Mouse (Mus musculus): ENCODE data around the gene Lyst. TPM values are rescaled to one million over a fixed set of nuclear protein-coding genes. Genes with fewer than 3 reads are reported as not detected.
"Not testable (repeated sequence)": the region's sequence is repeated elsewhere in the genome, so short reads cannot be mapped to it uniquely, and the experiment has no call there.

Lyst gene
- polyA plus RNA-seq, 1 experiment from 2014 or later = 6.0 TPM

DNA sequence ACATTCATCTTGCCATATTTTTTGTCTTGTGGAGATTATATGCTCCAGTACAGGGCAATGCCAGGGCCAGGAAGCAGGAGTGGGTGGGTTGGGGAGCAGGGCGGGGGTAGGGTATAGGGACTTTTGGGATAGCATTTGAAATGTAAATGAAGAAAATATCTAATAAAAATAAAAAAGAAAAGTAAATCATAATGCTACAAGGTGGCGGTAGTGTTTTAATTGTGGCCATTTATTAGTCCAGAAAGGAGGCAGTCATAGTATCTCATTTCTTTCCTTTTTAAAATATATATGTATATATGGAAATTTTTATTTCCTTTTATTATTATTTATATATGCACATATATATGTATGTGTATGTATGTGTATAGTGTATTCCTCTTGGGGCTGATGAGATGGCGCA lies 65.3 kb downstream of the Lyst start:
- WGBS = 95% methylated on average over 3 of the region's 3 CpGs
- Histone ChIP-seq H3K27me3 (replicated peaks; ENCODE audit: control insufficient read depth, insufficient read depth, low read length) (no peaks in the 10 kb centered on the region), H3K4me2 (ENCODE audit: low read length) (no peak overlapping the region), H3K9ac (replicated peaks; ENCODE audit: low read depth, low read length) (no peak overlapping the region), H3K27ac (ENCODE audit: low read length) (no peak overlapping the region), H3K36me3 (ENCODE audit: control insufficient read depth, insufficient read depth) (0 out of 2 replicates have a peak, but pooled peaks cover 3% of the 10 kb centered on the region), H3K4me1 (replicated peaks; ENCODE audit: control insufficient read depth, insufficient read depth, low read length) (no peaks in the 10 kb centered on the region), H3K9me3 (ENCODE audit: control insufficient read depth, low read length) (no peaks in the 10 kb centered on the region), H3K4me3 (replicated peaks; ENCODE audit: low read length) (no peak overlapping the region)
- ATAC-seq = no peak

DNA sequence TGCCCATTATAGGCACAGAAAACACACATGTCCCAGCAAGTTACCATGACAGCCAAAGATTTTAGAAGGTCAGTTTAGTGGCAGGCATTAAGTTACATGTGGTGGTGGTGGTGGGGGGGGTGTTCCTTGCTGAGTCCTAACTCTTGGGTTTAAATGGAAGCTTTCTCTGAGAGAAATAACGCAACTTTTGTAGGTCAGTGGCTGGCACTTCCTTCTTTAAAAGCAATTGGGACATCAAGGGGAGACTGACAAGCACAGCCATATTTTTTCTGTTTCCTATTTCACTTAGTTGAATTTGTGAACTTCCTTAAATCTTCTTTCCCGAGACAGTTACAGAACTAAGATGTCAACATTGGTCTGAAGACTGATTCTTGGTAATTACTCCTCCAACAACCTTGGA lies 75.9 kb downstream of the Lyst start:
- ATAC-seq; H3K4me2 ChIP-seq (ENCODE audit: low read length); H3K9me3 ChIP-seq (ENCODE audit: control insufficient read depth, low read length); H3K36me3 ChIP-seq (ENCODE audit: control insufficient read depth, insufficient read depth); H3K27me3 ChIP-seq (replicated peaks; ENCODE audit: control insufficient read depth, insufficient read depth, low read length); H3K9ac ChIP-seq (replicated peaks; ENCODE audit: low read depth, low read length); H3K4me3 ChIP-seq (replicated peaks; ENCODE audit: low read length); H3K4me1 ChIP-seq (replicated peaks; ENCODE audit: control insufficient read depth, insufficient read depth, low read length); H3K27ac ChIP-seq (ENCODE audit: low read length): not testable (repeated sequence)
- 93% methylated on average over 2 of the region's 2 CpGs for WGBS

DNA sequence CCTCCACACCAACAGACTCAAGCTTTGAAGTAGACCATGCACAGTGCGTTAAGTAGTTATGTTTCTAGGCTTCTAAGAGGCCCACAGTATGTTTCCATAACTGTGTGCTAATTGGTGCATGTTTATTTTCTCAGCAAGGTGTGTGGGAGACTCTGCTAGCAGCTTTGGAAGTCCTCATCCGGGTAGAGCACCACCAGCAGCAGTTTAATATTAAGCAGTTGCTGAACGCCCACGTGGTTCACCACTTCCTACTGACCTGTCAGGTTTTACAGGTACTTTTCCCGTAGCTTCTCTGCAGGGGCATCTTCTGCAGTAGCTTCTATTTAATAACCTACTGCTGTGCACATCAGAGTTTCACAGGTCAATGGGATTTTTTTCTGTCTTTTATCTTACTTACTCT lies 80.5 kb downstream of the Lyst start:
- no peak overlapping the region for H3K27ac ChIP-seq (ENCODE audit: low read length)
- no peaks in the 10 kb centered on the region for H3K36me3 ChIP-seq (ENCODE audit: control insufficient read depth, insufficient read depth)
- H3K4me2 ChIP-seq (ENCODE audit: low read length) = no peak overlapping the region
- no peak overlapping the region for H3K9ac ChIP-seq (replicated peaks; ENCODE audit: low read depth, low read length)
- no peak overlapping the region for H3K4me3 ChIP-seq (replicated peaks; ENCODE audit: low read length)
- no peaks in the 10 kb centered on the region for H3K4me1 ChIP-seq (replicated peaks; ENCODE audit: control insufficient read depth, insufficient read depth, low read length)
- ATAC-seq = no peak
- no peaks in the 10 kb centered on the region for H3K9me3 ChIP-seq (ENCODE audit: control insufficient read depth, low read length)
- no peaks in the 10 kb centered on the region for H3K27me3 ChIP-seq (replicated peaks; ENCODE audit: control insufficient read depth, insufficient read depth, low read length)
- 55% methylated on average over 5 of the region's 5 CpGs for WGBS

DNA sequence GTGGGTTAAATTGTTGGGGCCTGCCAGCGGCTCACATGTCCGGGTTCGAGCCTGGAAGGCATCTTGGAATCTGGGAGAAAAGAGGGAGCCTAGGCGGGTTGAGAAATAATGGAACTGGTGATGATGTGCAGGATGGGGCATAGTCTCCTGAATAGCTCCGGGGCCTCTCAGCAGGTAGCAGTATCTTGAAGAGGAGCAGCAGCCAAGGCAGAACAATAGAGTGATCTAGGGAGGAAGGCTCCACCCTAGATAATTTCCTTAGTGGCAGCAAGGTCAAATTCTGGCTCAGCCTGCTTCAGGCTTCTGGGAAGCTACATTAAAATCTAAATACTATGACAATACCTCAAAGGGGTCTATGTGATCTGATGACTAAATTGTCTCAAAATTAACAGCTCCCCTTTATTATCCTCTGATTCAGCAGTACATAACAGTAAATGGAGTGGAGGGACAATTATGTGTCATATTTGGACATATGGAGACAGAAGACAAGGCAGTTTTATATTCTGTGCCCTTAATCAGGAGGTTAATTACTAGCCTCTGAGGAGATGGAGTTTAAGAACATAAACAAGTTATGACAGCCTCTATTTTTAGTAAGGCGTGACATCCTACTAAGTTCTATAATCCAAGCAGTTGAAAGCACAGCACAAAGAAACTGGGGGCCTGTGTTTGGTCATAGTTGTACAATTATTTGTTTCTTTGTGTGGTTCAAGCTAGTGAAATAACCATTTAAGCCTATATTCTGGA lies 81.6 kb downstream of the Lyst start:
- Histone ChIP-seq H3K27ac (ENCODE audit: low read length) (no peak overlapping the region), H3K4me2 (ENCODE audit: low read length) (no peak overlapping the region), H3K36me3 (ENCODE audit: control insufficient read depth, insufficient read depth) (no peaks in the 10 kb centered on the region), H3K4me3 (replicated peaks; ENCODE audit: low read length) (no peak overlapping the region), H3K9ac (replicated peaks; ENCODE audit: low read depth, low read length) (no peak overlapping the region), H3K4me1 (replicated peaks; ENCODE audit: control insufficient read depth, insufficient read depth, low read length) (no peaks in the 10 kb centered on the region), H3K9me3 (ENCODE audit: control insufficient read depth, low read length) (no peaks in the 10 kb centered on the region), H3K27me3 (replicated peaks; ENCODE audit: control insufficient read depth, insufficient read depth, low read length) (no peaks in the 10 kb centered on the region)
- ATAC-seq = no peak
- 67% methylated on average over 6 of the region's 6 CpGs for WGBS

DNA sequence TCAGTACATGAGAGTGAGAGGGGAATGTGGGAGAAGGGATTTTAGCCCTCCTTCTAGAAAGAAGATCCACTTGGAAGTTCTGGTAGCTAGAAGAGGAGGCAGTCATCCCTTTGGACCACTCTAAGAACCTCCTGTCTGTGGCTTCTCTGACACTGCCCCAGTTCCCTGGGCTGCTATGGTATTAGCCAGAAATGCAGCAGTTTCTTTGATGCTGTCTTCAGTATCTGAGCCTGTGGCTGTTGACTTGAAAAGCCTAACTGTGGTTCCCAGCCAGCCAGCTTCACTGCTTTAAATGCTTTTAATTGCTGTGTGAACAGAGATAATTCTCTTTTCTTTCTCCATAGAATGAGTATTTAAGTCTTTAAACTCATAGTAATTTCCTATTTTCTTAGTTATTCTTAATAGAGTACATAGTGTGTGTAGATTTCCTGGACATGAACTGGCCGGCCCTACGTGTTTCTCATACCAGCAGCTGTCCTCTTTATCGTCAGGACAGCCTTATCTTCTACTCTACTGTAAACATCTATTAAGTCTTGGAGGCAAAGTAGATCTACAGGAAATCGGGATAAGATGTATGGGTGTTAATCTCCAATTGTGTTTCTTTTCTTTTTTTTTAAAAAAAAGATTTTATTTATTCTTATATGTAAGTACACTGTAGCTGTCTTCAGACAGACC lies 84.6 kb downstream of the Lyst start:
- WGBS = 93% methylated on average over 4 of the region's 4 CpGs
- H3K9ac ChIP-seq (replicated peaks; ENCODE audit: low read depth, low read length) = no peak overlapping the region
- peaks cover 5% of the 10 kb centered on the region; the same call in 1 of the 2 replicates for H3K36me3 ChIP-seq (ENCODE audit: control insufficient read depth, insufficient read depth)
- ATAC-seq = no peak
- H3K4me1 ChIP-seq (replicated peaks; ENCODE audit: control insufficient read depth, insufficient read depth, low read length) = no peaks in the 10 kb centered on the region
- H3K4me3 ChIP-seq (replicated peaks; ENCODE audit: low read length) = no peak overlapping the region
- no peak overlapping the region for H3K27ac ChIP-seq (ENCODE audit: low read length)
- no peaks in the 10 kb centered on the region for H3K27me3 ChIP-seq (replicated peaks; ENCODE audit: control insufficient read depth, insufficient read depth, low read length)
- H3K9me3 ChIP-seq (ENCODE audit: control insufficient read depth, low read length) = no peaks in the 10 kb centered on the region
- H3K4me2 ChIP-seq (ENCODE audit: low read length) = no peak overlapping the region

DNA sequence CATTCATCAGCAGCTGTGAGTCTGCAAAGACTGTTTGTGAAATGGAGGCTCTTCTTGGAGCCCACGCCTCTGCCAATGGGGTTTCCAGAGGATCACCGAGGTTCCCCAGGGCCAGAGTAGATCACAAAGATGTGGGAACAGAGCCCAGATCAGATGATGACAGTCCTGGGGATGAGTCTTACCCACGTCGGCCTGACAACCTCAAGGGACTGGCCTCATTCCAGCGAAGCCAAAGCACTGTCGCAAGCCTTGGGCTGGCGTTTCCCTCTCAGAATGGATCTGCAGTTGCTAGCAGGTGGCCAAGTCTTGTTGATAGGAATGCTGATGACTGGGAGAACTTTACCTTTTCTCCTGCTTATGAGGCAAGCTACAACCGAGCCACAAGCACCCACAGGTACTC lies 87.7 kb downstream of the Lyst start:
- no peak for ATAC-seq
- 83% methylated on average over 8 of the region's 8 CpGs for WGBS
- Histone ChIP-seq H3K9ac (replicated peaks; ENCODE audit: low read depth, low read length) (no peak overlapping the region), H3K36me3 (ENCODE audit: control insufficient read depth, insufficient read depth) (peaks cover 5% of the 10 kb centered on the region; the same call in 1 of the 2 replicates), H3K27ac (ENCODE audit: low read length) (no peak overlapping the region), H3K4me2 (ENCODE audit: low read length) (no peak overlapping the region), H3K27me3 (replicated peaks; ENCODE audit: control insufficient read depth, insufficient read depth, low read length) (no peaks in the 10 kb centered on the region), H3K4me1 (replicated peaks; ENCODE audit: control insufficient read depth, insufficient read depth, low read length) (no peaks in the 10 kb centered on the region), H3K4me3 (replicated peaks; ENCODE audit: low read length) (no peak overlapping the region), H3K9me3 (ENCODE audit: control insufficient read depth, low read length) (no peaks in the 10 kb centered on the region)

DNA sequence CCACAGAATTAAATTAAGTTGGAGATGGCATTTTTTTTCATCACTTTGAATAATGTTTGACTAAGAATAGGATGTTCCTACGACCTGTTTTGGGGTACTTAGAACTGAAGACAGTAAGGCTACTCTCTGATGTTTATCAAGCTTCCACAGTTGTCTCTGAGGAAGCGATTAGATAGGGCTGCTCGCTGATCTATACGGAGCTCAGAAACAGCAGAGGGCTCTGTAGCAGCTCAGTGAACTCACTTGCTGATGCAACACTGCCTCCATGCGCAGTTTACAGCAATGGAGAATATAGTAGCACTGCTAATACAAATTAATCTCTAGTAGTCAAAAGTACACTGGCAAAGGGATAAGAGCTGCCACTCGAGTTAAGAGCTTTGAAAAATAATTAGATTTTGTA lies 91.4 kb downstream of the Lyst start:
- H3K4me2 ChIP-seq (ENCODE audit: low read length) = no peak overlapping the region
- no peaks in the 10 kb centered on the region for H3K27me3 ChIP-seq (replicated peaks; ENCODE audit: control insufficient read depth, insufficient read depth, low read length)
- no peak for ATAC-seq
- WGBS = 70% methylated on average over 6 of the region's 6 CpGs
- H3K9me3 ChIP-seq (ENCODE audit: control insufficient read depth, low read length) = no peaks in the 10 kb centered on the region
- H3K4me3 ChIP-seq (replicated peaks; ENCODE audit: low read length) = no peak overlapping the region
- H3K4me1 ChIP-seq (replicated peaks; ENCODE audit: control insufficient read depth, insufficient read depth, low read length) = no peaks in the 10 kb centered on the region
- no peak overlapping the region for H3K9ac ChIP-seq (replicated peaks; ENCODE audit: low read depth, low read length)
- H3K36me3 ChIP-seq (ENCODE audit: control insufficient read depth, insufficient read depth) = peaks cover 5% of the 10 kb centered on the region; the same call in 1 of the 2 replicates
- no peak overlapping the region for H3K27ac ChIP-seq (ENCODE audit: low read length)

DNA sequence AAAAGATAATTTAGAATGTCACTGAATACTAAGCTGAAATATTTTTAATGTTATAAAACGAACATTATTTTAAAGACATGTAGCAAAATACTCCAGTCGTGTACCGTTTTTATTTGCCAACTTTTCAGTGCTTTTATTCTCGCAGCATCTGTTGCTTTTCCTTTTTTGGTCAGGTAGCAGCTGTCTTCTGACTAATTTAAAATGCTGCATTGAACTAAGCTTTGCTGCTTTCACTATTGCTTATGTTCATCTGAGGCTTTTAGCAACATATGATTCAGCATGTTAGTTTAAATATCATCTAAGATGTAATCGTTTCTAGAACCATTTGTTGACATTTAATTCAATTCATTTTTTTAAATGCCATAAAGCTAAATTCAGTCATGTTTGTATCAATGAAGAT lies 113.3 kb downstream of the Lyst start:
- no peaks in the 10 kb centered on the region for H3K27me3 ChIP-seq (replicated peaks; ENCODE audit: control insufficient read depth, insufficient read depth, low read length)
- peak; percentile 81 for ATAC-seq

DNA sequence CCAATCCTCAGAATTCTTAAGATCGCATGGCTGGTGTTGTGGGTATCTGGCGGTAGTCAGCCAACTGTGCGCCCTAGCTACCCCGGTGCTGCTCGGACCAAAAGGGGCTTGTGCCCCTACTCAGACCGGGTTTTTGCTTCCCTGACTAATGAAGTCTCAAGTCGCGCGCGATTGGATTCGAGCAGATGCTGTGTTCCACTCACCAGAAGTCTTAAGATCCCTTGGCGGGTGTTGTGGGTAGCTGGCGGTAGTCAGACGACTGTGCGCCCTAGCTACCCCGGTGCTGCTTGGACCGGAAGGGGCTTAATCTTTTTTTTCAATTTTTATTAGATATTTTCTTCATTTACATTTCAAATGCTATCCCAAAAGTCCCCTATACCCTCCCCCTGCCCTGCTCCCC lies 131.2 kb downstream of the Lyst start:
- ATAC-seq; H3K4me2 ChIP-seq (ENCODE audit: low read length); H3K9ac ChIP-seq (replicated peaks; ENCODE audit: low read depth, low read length); H3K36me3 ChIP-seq (ENCODE audit: control insufficient read depth, insufficient read depth); H3K9me3 ChIP-seq (ENCODE audit: control insufficient read depth, low read length); H3K4me3 ChIP-seq (replicated peaks; ENCODE audit: low read length); H3K27me3 ChIP-seq (replicated peaks; ENCODE audit: control insufficient read depth, insufficient read depth, low read length); H3K27ac ChIP-seq (ENCODE audit: low read length); H3K4me1 ChIP-seq (replicated peaks; ENCODE audit: control insufficient read depth, insufficient read depth, low read length): not testable (repeated sequence)
- 94% methylated on average over 17 of the region's 17 CpGs for WGBS

More for the DNA sequence above, 113.3 kb downstream of the Lyst start:
- no peak overlapping the region for H3K9ac ChIP-seq (replicated peaks; ENCODE audit: low read depth, low read length)
- H3K27ac ChIP-seq (ENCODE audit: low read length) = no peak overlapping the region
- WGBS = 62% methylated on average over 5 of the region's 5 CpGs
- H3K4me2 ChIP-seq (ENCODE audit: low read length) = no peak overlapping the region
- H3K4me3 ChIP-seq (replicated peaks; ENCODE audit: low read length) = no peak overlapping the region
- H3K4me1 ChIP-seq (replicated peaks; ENCODE audit: control insufficient read depth, insufficient read depth, low read length) = no peaks in the 10 kb centered on the region
- no peaks in the 10 kb centered on the region for H3K9me3 ChIP-seq (ENCODE audit: control insufficient read depth, low read length)
- no peaks in the 10 kb centered on the region; the same call in 1 of the 2 replicates for H3K36me3 ChIP-seq (ENCODE audit: control insufficient read depth, insufficient read depth)
